Mouse (Mus musculus) ES-Bruce4 (cell line): Measurements from ENCODE around the gene Ntm.

Experiments
- CTCF ChIP-seq: IDR thresholded peaks from one replicate; pipeline ENCODE4 v1.8.1; 2011; ENCODE audit warnings: low read depth, low read length
- EP300 ChIP-seq: IDR thresholded peaks from 2 replicates; pipeline ENCODE4 v1.6.1; 2011; ENCODE audit warnings: low read depth, low read length; ENCODE audit not compliant: insufficient read depth
- POLR2A ChIP-seq: IDR thresholded peaks from one replicate; pipeline ENCODE4 v1.8.1; 2011; ENCODE audit warnings: low read length; ENCODE audit not compliant: insufficient read depth

- TF ChIP-seq CTCF (no peak), POLR2A (no peak), EP300 (no peak)
Observed at GRCm38 (mm10) chr9:29217951-29218350, 745.0 kb downstream of the Ntm start.
